In genomic region chr4:151765376-151765775, GRCm38 (mm10) we compare ENCODE assay signal across 16 mouse cellular contexts.
DNase-seq lines count a peak whose midpoint lies in the region; ATAC-seq and TF ChIP-seq lines count a peak whose summit lies in the region.
"Had no signal": no experiment of that assay in that cellular context is flagged by ENCODE, and none has a peak within 500 bp of the region (broad histone marks: within the 10 kb centered on the region; RNA-seq: fewer than 3 reads in every experiment).

No protein-coding gene starts in this region.

- no peaks in the 10 kb centered on the region for H3K4me1 ChIP-seq in intestine, postnatal 0 days (replicated peaks; ENCODE audit: control insufficient read depth, insufficient read depth, low read length)
- H3K4me1 ChIP-seq: liver, embryonic 13.5 days; stomach, embryonic 15.5 days had no signal

- H3K9me3 ChIP-seq in intestine, postnatal 0 days (ENCODE audit: control insufficient read depth) = no peaks in the 10 kb centered on the region
- H3K9me3 ChIP-seq: liver, embryonic 13.5 days; stomach, embryonic 15.5 days had no signal

- no peaks in the 10 kb centered on the region for H3K27me3 ChIP-seq in intestine, postnatal 0 days (replicated peaks; ENCODE audit: control insufficient read depth, insufficient read depth, low read length)
- H3K27me3 ChIP-seq: CH12.LX; liver, embryonic 13.5 days; stomach, embryonic 15.5 days had no signal

- no peak for ATAC-seq in intestine, postnatal 0 days

- peak; percentile 12 for DNase-seq in layer of hippocampus, adult 11-12 months (ENCODE audit: low spot score)
- no peak for DNase-seq in layer of hippocampus, adult 9-10 months (ENCODE audit: low spot score)
- peak; percentile 31 to 47 for DNase-seq in frontal cortex, adult 2 months (ENCODE audit: extremely low spot score in 1 of 2, low spot score in 1 of 2)
- peak; percentile 24 to 54 for DNase-seq in layer of hippocampus, postnatal 14 days (ENCODE audit: low spot score in 2 of 2)
- DNase-seq in right cerebral cortex, postnatal 10 days (ENCODE audit: low spot score in 2 of 2) = peak; percentile 74 to 76
- no peak for DNase-seq in gastrocnemius, postnatal 36 days
- DNase-seq in gastrocnemius, adult 8-10 months (ENCODE audit: low spot score in 2 of 2) = no peak
- DNase-seq: adrenal gland, adult 8-10 months; heart, postnatal 10 days; kidney, adult 11 months; liver, embryonic 13.5 days; lung, postnatal 36 days had no signal

- H3K27ac ChIP-seq in intestine, postnatal 0 days (ENCODE audit: low read depth, low read length) = no peak overlapping the region
- H3K27ac ChIP-seq: liver, embryonic 13.5 days; stomach, embryonic 15.5 days had no signal

- H3K9ac ChIP-seq in intestine, postnatal 0 days (ENCODE audit: low read depth, low read length) = no peak overlapping the region
- H3K9ac ChIP-seq: liver, embryonic 13.5 days; stomach, embryonic 15.5 days had no signal

- intact Hi-C loops in gastrocnemius, postnatal 36 days (cut with DNase I) = no loop called here

- TF ChIP-seq CTCF in intestine, postnatal 0 days (IDR thresholded peaks at IDR 0.05; ENCODE audit: low read depth) = no peak

- no peaks in the 10 kb centered on the region for H3K36me3 ChIP-seq in intestine, postnatal 0 days (ENCODE audit: control insufficient read depth, insufficient read depth)
- H3K36me3 ChIP-seq: liver, embryonic 13.5 days; stomach, embryonic 15.5 days had no signal

- WGBS in intestine, postnatal 0 days = 44% methylated on average over 4 of the region's 4 CpGs

- no peak overlapping the region for H3K4me2 ChIP-seq in intestine, postnatal 0 days (replicated peaks; ENCODE audit: low read depth)
- H3K4me2 ChIP-seq: liver, embryonic 13.5 days; stomach, embryonic 15.5 days had no signal

- H3K4me3 ChIP-seq in intestine, postnatal 0 days (ENCODE audit: low read depth, low read length) = no peak overlapping the region
- H3K4me3 ChIP-seq: erythroblast, embryonic 14.5 days; liver, embryonic 13.5 days; stomach, embryonic 15.5 days had no signal

Comparison
In these comparisons a context has a peak if more than half of its experiments do, and no peak if none do; other contexts are left out.
1. DNase-seq: peak in layer of hippocampus, adult 11-12 months (single experiment), frontal cortex, adult 2 months (2 of 2), layer of hippocampus, postnatal 14 days (2 of 2) and right cerebral cortex, postnatal 10 days (2 of 2); none in layer of hippocampus, adult 9-10 months (single experiment), gastrocnemius, postnatal 36 days (0 of 2) and gastrocnemius, adult 8-10 months (0 of 2).